Mouse (Mus musculus) lung, adult 2 months (tissue): ENCODE results near the gene Fam81b.

ENCODE experiments used
- CTCF ChIP-seq: fragments of 200-500 bp; IDR thresholded peaks from 2 replicates; pipeline ENCODE4 v1.5.1; 2011; ENCODE audit warnings: mild to moderate bottlenecking, low read length, control low read depth; ENCODE audit not compliant: insufficient read depth
- POLR2A ChIP-seq: fragments of 200-500 bp; IDR thresholded peaks from 2 replicates; pipeline ENCODE4 v1.6.1; 2011; ENCODE audit warnings: low read depth, mild to moderate bottlenecking, control low read depth, low read length, borderline replicate concordance; ENCODE audit errors: extremely low read depth

DNA sequence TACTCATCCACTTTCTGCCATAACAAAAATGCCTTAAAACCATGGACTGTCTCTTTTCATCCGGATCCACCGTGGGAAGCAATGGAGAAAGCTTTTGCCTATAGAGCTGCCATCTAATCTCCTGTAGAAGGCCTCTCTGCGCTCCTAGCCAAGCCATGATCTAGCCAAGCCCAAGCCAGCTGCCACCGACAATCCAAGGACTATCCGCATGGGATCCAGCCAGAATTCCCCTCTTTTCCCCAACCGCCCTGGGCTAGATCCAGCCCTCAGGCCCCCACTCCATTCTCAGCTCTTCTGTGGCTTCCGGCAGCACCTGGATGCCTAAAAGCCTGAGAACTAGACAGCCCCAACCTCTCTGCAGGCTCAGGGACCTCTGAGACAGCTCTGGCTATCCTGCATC, 6.7 kb upstream of the Fam81b start:
- TF ChIP-seq POLR2A (no peak), CTCF (no peak)
